Mouse (Mus musculus) neutrophil, adult 65 days (primary cell): ENCODE data around the gene Gm3055. TPM values are rescaled to one million over a fixed set of nuclear protein-coding genes. Genes with fewer than 3 reads are reported as not detected.

Source experiments
- total RNA-seq: library from RNA; stranded (reverse); gene quantifications from 2 replicates; pipeline ENCODE4 v1.2.4, GENCODE M21; 2023

Gene Gm3055
- total RNA-seq: not detected in 2 replicates

GRCm38 (mm10) chr10:81770506-81771403 is at the start of gene Gm3055:
Gene Gm3055, minus strand, starts transcription at chr10:81771161.

DNA sequence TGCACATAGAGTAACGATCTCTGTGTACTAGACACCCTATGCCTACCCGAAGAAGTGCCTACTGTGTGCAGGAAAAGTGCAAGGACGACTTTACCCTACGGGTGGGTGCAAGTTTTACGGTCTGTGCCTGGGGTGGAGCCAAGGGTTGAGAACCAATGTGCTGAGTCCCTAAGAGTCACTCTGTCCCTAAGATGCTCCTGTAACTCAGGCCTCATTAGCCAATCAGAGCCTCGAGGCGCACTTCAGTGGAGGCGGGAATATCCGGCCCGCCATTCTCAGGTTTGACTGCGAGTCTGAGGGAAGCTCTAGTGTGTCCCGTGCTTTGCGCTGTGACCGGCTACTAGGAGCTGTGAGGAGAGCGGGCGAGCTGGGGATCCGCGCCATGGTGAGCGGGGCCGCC is 40.9 kb upstream of the Gm3055 start, which contains the start of gene Gm4767:
TSS of gene Gm4767 (plus strand) at position 288 of the 400 bp plus-strand sequence.

GRCm38 (mm10) chr10:81704531-81705301 is 66.2 kb downstream of the Gm3055 start, which contains the start of gene Zfp433:
Gene Zfp433, plus strand, starts transcription at chr10:81704825.

Other genes with a start within 250 kb of the Gm3055 start
- 27.7 and 31.6 TPM in 2 replicates for gene Gna15, start 246.9 kb downstream of the Gm3055 start, total RNA-seq
- 6.3 and 7.7 TPM in 2 replicates for gene Gna11, start 226.0 kb downstream of the Gm3055 start, total RNA-seq
- 259 and 315 TPM in 2 replicates for gene Aes, start 211.7 kb downstream of the Gm3055 start, total RNA-seq
- 0.95 and 1.5 TPM in 2 replicates for gene Tle2, start 196.6 kb downstream of the Gm3055 start, total RNA-seq
- 2.5 and 3.8 TPM in 2 replicates for gene Tle6, start 170.1 kb downstream of the Gm3055 start, total RNA-seq
- 0.69 and 0.82 TPM in 2 replicates for gene BC025920, start 164.9 kb downstream of the Gm3055 start, total RNA-seq
- 9.8 and 10.9 TPM in 2 replicates for gene Sirt6, start 143.4 kb downstream of the Gm3055 start, total RNA-seq
- gene Ankrd24, start 142.6 kb downstream of the Gm3055 start, total RNA-seq: 0.25 and 0.52 TPM in 2 replicates
- 0.35 TPM in 1 of 2 replicates, not detected in the other for gene Gm10778, start 122.1 kb downstream of the Gm3055 start, total RNA-seq
- gene Zfp433, start 66.3 kb downstream of the Gm3055 start, total RNA-seq: 1.5 and 5.1 TPM in 2 replicates
- 0.38 and 0.39 TPM in 2 replicates for gene Gm4767, start 41.0 kb upstream of the Gm3055 start, total RNA-seq
- gene Gm32687, start 92.8 kb upstream of the Gm3055 start, total RNA-seq: 1.3 TPM in 1 of 2 replicates, not detected in the other
- gene Zfp781, start 159.3 kb upstream of the Gm3055 start, total RNA-seq: 0.28 and 0.32 TPM in 2 replicates